Mouse (Mus musculus) myocyte (in vitro differentiated cells): ENCODE results near the gene Rrp15.

Experiments
- CEBPB ChIP-seq: IDR thresholded peaks from 2 replicates; pipeline ENCODE4 v1.6.1; 2011; ENCODE audit warnings: mild to moderate bottlenecking, moderate library complexity; ENCODE audit not compliant: poor library complexity, insufficient read depth, severe bottlenecking
- E2F4 ChIP-seq: IDR thresholded peaks from one replicate; pipeline ENCODE4 v1.6.1; 2011; ENCODE audit warnings: mild to moderate bottlenecking, control low read depth, moderate library complexity; ENCODE audit not compliant: insufficient read depth
- MAX ChIP-seq: IDR thresholded peaks from one replicate; pipeline ENCODE4 v1.6.1; 2011; ENCODE audit warnings: low read depth, mild to moderate bottlenecking, control low read depth
- MYOD1 ChIP-seq, 3 experiments: IDR thresholded peaks; one replicate each; pipeline ENCODE4 v1.6.1; 2011; ENCODE audit warnings: control low read depth in 2 of 3, low read depth in 2 of 3, mild to moderate bottlenecking in 2 of 3, moderate library complexity in 1 of 3; ENCODE audit not compliant: insufficient read length in 2 of 3, control insufficient read depth in 1 of 3
- MYOG ChIP-seq, 3 experiments: IDR thresholded peaks; one replicate each; pipeline ENCODE4 v1.6.1; 2011; ENCODE audit warnings: control low read depth in 2 of 3, low read depth in 2 of 3, mild to moderate bottlenecking in 2 of 3; ENCODE audit not compliant: insufficient read length in 2 of 3, control insufficient read depth in 1 of 3, insufficient read depth in 1 of 3
- POLR2A ChIP-seq: IDR thresholded peaks from one replicate; pipeline ENCODE4 v1.6.1; 2011; ENCODE audit warnings: low read depth, mild to moderate bottlenecking, control low read depth, moderate library complexity; ENCODE audit not compliant: insufficient read length
- POLR2AphosphoS2 ChIP-seq: IDR thresholded peaks from one replicate; pipeline ENCODE4 v1.6.1; 2011; ENCODE audit warnings: low read depth, control low read depth; ENCODE audit not compliant: insufficient read length
- REST ChIP-seq: IDR thresholded peaks from one replicate; pipeline ENCODE4 v1.6.1; 2011; ENCODE audit warnings: mild to moderate bottlenecking, control low read depth, moderate library complexity; ENCODE audit not compliant: insufficient read depth, insufficient read length
- SRF ChIP-seq: IDR thresholded peaks from one replicate; pipeline ENCODE4 v1.6.1; 2011; ENCODE audit warnings: low read depth; ENCODE audit not compliant: control insufficient read depth, insufficient read length
- TCF3 ChIP-seq: IDR thresholded peaks from one replicate; pipeline ENCODE4 v1.6.1; 2011; ENCODE audit warnings: low read depth, control low read depth; ENCODE audit not compliant: insufficient read length
- USF1 ChIP-seq: IDR thresholded peaks from one replicate; pipeline ENCODE4 v1.6.1; 2011; ENCODE audit warnings: low read depth, mild to moderate bottlenecking, control low read depth, moderate library complexity

DNA sequence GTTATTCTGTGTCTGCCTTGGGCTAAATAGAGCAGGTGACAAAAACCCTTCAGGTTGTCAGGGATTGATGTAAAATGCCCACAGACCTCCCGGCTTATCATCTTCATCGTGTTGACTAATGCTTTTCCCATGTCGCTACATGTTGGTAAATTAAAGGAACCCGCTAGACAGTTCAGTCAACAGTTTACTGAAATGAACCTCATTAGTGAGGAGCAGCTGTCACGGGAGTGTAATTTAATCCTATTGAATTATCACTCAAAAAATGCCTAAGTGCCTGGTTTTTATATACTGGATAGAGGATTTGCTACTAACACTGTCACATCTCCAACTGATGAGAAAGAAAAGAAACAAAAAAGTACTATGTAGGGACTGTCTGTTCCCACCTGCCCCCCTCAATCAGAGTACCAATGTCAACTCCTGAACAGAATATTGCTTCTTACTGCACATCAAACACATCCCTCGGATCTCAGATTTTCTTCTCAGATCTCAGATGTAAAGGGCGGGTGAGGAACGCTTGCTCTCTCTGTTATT lies 23.5 kb upstream of the Rrp15 start:
- no peak for TF ChIP-seq CEBPB
- TF ChIP-seq POLR2A = no peak
- no peak for TF ChIP-seq SRF
- TF ChIP-seq MAX = no peak
- no peak for TF ChIP-seq MYOG (IDR thresholded peaks at IDR 0.05; ENCODE audit: control insufficient read depth in 1 of 3, insufficient read depth in 1 of 3, insufficient read length in 2 of 3, low read depth in 2 of 3)
- no peak for TF ChIP-seq TCF3
- no peak for TF ChIP-seq E2F4
- TF ChIP-seq USF1 = no peak
- TF ChIP-seq REST = no peak
- peak in 1 of 3 experiments; percentile 30 for TF ChIP-seq MYOD1 (IDR thresholded peaks at IDR 0.05; ENCODE audit: control insufficient read depth in 1 of 3, insufficient read length in 2 of 3, low read depth in 2 of 3)
- TF ChIP-seq POLR2AphosphoS2 = no peak
